Mouse (Mus musculus) embryo, embryonic 10 days (tissue): ENCODE data around the gene Tcp11l2.

ENCODE experiments used
- DNase-seq: peaks from one replicate; pipeline ENCODE4 v3.0.0-alpha.2; 2015; ENCODE audit warnings: low spot score

Tcp11l2 gene

DNA sequence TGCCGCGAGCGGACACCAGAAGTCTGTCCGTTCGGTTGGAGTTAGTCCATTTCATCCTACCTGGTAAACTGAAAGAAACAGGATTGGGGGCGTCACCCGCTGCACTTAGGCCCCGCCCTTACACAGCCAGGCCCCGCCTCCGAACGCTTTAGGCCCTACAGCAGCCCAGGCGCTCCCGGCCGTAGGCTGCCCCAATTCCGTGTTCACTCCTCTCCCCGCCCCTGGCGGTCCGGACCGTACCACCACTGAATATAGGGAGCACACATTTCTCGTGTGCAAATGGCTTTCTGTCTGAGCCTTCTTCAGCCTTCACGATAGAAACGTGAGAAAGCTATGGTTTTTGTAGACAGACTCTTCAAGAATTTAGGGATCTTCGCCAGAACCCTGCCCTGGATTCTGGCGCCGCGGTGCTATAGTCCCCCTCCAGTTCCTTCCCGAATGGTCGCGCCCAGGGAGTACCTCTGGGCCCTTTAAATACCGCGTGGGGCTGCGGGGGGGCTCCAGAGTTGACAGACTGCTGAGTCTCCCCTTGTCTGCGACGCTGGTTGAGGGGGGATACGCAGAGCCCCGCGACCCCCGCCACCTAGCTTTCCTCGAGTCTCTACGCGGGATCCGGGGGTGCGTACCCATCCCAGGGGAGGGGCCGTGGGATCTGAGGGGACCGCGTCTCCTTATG lies at the start of gene Tcp11l2:
Gene Tcp11l2, plus strand, starts transcription at position 232 of the 676 bp plus-strand sequence.
- peak; percentile 97 for DNase-seq

DNA sequence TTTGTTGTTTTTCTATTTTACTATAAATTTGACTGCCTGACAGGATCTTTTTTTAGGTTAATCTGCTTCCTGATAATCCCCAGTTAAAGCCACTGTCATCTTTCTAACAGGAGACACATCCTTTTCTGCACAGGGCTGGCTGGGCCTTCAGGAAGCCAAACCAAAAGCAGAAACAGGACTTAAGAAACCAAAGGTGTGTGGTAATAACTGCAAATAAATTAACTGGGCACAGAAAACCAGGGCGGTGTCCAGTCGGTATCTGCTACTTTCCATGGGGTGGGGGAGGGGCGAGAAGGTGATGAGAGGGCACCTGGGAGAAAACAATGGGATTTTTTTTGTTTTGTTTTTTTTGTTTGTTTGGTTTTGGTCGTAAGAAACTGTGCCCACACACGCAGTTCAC lies 49.4 kb upstream of the Tcp11l2 start:
- DNase-seq: no peak

DNA sequence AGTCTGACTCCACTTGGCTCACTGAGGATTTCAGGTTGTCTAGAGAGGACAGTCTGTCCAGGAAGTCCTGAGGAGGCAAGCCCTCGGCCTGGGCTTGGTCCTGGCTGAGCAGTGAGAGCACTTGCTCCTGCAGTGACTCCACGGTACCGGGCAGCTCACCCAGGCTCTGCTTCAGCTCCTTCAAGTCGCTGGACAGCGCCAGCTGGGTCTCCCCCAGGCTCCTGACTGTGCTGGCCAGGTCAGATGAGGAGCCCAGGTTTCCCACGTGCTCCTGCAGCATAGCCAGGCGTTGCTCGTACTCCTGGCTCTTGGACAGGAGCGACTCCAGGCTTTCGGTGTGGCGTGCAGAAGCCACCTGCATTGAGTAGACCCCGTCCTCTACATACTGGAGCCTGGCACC lies 48.8 kb upstream of the Tcp11l2 start:
- no peak for DNase-seq

DNA sequence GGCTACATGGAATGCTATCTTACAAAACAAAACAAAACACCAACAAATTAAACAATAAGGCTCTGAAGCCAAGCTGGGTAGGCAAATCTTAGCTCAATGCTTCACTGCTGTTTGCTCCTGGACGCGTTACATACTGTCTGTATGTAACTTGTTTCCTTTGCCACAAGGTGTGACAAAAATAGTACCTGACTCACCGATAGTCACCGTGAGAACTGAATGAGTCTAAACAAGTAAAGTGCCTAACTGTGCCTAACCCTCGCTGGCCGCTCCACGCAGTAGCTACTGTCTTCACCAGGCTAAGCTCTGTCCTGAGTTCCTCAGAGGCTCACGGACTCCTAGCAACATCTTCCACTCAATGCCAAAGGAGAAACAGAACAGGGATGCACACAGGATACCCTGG lies 46.0 kb upstream of the Tcp11l2 start:
- DNase-seq: no peak

DNA sequence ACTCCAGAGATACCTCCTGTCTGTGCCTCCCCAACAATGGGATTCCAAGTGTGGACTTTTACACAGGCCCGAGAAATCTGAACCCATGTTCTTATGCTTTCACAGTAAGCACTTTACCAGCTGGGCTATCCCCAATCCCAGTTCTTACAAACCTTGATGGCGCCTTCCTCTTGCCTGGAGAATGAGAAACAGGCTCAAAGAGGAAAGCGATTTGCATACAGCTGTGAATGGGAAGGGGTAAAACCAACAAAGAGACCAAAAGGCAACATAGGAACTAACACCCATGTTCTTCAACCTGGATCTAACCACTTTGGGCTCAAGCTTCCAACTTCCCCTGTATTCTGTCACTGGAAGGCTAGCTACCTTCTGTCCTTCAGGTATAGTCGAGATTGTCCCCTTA lies 44.9 kb upstream of the Tcp11l2 start:
- no peak for DNase-seq

DNA sequence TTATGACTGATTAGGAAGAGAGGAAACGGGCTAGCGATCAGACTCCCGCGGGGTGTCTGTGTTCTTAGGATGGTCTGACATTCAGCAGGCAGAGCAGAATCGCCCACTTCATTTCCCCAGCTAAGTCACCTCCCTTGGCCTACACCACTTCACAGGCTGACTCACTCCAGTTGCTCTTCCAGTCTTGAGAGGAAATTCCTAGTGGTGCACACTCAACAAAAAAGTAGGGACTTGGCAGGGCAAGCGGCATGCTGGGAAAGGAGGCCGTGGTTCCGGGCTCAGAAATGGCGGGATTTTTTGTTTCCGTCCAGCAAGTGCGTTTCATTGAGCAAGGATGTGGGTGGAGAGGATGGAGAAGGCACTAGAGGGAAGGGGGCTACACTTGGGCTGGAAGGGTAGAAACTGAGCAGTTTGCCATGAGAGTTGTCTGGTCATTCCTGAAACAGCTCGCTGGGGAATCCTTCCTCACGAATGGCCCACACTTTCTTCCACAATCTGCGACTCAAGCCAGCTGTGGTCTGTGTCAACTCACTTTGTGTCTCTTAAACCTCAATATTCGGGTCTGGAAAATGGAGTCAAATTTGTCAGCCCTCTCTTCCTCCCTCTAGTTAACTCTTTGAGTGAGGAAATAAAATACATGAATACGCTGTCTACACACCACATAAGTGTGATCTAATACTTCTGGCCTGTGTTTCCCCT lies 44.1 kb upstream of the Tcp11l2 start:
- DNase-seq: no peak

DNA sequence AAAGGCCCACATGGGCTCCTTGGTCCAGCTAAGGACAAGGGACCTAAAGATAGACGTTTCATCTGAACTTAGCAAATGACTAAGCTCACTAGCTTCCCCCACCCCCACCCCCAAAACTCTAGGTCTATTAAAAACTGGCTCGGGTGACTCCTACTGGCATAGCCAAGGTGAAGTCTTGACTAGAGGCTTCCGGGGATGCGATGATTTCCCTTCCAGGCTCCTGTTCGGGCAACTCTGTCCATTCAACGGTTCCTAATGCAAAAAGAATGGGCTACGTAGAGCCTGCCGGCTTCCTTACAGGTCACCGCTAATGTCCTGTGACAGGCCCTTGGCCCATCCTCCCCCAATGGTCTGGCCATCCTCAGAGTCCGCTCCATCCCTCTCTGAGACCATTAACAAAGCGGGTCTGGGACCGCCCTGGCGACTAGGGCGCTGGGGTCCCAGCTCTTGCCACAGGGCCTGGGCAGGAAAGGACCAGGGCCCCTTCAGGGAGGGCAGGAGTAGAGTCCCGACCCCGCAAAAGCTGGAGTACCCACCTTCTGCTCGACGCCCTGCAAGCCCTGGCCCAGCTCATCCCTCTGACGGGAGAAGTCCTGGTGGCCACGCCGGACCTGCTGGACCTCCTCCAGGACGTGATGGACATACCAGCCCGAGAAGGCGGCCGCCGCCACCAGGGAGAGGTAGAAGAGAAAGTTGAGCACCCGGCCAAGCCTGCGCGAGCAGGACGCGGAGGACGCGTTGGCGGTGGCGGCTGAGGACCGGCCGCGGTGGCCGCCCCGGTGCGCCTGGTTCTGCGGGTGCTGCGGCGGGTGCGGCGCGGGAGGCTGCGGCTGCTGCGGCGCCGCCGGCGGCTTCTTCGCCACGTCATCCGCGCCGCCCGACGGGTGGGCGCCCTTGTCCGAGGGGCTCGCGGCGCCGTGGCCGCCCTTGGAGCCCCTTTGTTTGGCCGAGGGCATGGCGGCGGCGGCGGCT lies 43.2 kb upstream of the Tcp11l2 start:
- peak; percentile 80 for DNase-seq

DNA sequence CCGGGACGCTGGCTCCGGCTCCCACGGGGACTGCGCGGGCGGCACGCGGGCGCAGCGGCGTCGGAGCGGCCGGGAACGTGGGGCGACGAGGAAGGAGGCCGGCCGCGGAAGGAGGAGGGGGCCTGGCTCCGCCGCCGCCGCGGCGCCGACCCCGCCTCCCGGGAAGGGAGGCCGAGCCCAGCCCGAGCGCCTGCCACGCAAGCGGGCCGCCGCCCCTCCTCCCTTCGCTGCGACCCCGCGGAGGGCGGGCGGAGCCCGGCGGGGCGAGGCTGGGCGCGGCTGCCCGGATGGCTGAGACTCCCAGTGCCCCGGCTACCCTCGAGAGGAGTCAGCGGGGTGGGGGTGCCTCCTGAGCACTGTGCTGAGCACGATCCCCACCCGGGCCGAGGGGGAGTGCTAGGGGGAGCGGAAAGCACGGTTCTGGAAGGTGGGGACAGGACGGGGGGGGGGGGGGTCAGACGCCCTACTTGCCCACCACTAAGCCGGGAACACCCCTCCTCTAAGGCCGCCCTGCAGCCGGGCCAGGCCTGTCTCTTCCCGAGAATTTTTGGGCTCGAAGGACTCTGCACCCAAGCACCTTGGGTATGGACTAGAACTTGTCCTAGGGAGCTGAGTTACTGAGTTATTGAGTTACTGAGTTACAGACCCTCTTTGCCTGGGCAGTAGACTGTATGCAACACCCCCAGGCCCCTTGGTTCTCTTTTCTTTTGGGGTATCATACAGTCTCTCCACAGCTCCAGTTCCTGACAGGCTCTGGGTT lies 42.3 kb upstream of the Tcp11l2 start, which contains the start of gene Ckap4:
Gene Ckap4, minus strand, starts transcription at position 151 of the 760 bp plus-strand sequence.
- DNase-seq: peak; percentile 84

DNA sequence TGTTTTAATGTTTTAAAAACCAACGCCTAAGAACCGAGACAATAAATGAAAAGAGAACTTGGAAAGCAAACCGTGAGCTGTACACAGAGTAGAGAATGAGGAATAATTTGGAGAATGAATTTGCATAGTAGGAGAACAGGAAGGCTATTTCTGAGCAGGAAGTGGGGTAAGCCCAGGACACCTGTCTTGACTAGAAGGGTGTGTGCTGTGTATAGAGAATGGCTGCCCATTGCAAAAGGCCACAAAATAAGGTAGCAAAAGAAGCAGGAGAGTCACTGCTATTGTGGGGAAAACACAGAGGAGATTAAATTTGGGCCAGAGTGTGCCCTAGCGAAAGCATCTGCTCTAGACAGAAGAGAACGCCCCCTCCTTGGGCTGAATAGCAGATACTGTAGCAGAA lies 41.0 kb upstream of the Tcp11l2 start:
- no peak for DNase-seq

DNA sequence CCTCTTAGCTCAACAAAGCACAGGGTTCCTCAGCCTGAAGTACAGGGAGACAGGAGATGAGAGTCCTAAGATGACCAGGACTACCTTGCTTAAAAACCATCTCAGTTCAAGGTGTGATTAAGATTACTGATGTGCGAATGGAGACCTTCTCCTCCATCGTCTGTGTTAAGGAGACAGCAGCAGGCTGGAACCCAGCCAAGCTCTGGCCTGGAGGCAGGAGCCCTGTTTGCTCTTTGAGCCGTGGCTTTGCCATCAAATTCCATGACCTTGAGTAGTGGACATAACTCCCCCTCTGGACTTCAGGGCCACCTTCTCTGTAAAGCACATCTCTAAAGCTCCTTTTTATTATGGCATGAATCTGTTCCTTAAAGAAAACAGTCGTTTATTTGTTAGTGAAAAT lies 40.6 kb upstream of the Tcp11l2 start:
- no peak for DNase-seq

DNA sequence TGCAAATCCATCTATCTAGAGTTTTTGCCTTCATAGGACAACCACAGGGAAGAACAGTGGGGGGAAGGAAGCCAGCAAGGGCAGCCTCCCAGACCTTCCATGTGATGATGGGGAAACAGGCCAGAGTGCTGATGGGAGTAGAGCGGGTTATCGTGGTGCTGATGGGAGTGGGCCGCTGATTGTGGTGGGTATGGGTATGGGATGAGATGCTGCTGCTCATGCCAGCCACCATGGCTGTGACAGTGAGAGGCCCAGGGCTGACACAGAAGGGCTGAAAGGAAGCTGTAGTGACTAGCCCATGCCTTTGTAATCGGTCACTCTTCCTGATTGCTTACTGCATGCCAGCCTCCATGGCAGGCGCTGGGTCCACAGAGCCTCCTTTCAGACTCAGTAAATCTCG lies 36.8 kb upstream of the Tcp11l2 start:
- DNase-seq: no peak

DNA sequence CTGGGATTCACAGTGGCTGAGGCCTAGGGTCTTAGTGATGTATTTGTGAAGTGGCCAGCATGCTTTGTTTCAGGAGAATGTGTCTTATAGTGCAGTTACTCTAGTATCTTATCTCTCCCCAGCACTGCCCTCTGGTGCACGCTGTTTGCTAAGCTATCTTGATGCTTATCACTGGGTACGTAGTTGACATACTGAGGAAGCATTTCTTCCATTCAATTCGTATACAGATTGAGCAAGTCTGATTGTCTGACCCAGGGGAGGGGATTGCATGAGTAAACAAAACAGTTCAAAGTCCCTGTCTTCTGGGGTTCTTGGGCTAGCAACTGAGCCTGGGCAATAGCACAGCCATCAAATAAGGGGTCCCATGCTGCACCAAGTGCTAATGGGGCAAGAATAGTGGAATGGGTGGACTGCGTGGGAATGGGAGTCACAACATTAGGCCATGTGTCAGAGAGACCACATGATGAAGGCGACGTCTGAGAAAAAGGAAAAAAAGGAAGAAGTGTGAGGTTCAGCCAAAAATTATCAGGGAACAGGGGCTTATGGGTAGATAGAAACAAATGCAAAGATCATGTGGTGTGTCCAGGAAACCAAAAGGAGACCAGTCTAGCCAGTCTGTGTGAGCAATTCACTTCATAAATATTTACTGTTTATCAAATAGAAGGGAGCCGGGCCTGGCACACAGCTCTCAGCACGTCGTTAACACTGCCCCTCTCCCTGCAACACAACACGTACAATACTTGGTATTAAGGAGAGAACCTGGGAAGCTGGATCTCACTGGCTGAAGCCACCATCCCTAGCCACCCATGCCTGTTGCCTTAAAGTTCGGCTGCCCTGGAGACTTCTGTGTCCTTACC lies 33.4 kb upstream of the Tcp11l2 start:
- DNase-seq: no peak

DNA sequence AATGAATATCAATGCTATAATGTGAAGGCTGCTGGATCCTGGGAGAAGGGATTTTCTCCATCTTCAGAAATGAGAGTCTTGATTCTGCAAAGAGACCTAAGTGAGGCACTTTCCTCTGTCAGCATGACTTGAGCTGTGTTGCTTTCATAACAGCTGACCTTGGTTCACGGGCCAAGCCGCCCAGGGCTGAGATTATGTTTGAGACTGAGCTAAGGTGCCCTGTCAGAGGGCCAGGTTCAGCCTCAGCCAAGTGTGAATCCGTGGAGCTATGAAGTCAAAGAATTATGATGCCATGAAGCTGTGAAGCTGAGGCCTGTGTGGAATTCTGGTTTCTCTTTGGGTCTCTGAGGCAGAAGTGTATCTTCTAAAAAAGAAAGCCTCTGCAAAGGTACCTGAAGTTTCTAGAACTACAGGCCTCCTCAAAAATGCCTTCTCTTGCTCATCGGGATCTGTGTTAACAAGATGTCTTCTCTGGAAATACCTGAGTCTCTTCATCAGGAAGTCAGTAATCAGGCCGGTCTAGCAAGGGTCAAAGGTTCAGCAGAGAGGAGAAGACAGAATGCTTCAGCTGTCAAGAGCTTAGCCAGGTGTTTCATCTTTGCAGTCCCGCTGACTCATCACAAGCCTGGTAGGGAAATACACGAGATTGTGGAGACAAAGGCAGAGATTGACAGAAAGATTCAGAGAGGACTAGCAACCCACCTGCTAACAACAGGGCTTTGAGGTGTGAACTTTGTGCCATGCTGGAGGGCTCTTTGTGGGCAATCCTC lies 31.4 kb upstream of the Tcp11l2 start:
- no peak for DNase-seq

DNA sequence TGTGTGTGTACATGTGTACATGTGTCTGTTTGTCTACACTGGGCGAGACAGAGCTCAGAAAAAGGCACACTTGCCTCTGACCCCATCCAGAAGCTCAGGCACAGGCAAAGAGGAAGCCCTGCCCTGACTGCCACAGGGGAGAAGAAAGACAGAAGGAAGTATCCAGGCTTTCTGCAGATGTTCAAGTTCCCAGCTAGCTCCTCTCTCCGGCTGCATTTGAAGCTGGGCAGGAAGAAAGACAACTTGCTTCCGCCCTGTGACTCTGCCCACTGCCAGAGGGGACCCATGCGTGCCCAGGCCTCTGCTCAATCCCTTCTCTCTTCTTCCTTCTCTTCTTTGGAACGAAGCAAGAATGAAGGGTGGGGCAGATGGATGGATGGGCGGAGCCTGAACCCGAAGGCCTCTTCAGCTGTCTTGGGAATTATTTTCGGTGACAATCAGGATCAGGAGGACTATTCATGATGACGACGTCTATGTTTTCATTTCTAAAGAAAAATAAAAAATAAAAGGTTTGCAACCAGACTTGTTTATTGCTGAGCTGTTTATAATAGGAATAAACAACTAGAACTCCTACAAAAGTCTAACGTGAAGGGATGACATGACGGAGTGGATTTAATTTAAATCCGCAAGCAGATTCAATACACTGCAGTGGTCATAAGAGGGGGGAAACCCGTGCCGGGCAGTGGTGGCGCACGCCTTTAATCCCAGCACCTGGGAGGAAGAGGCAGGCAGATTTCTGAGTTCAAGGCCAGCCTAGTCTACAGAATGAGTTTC lies 27.1 kb upstream of the Tcp11l2 start:
- no peak for DNase-seq

DNA sequence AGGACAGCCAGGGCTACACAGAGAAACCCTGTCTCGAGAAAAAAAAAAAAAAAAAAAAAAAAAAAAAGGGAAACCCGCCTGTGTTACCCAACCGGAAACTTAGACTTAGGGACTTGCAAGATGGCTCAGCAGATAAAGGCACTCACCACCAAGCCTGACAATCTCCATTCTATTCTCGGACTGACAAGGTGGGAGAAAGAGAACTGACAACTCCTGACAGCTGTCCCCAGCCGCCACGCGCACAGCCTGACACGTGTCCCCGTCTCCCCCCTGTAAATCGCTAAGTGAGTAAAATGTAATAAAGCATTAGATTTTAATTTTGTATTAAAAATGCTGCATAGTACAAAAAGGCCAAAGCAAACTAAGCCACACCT lies 26.5 kb upstream of the Tcp11l2 start:
- no peak for DNase-seq

DNA sequence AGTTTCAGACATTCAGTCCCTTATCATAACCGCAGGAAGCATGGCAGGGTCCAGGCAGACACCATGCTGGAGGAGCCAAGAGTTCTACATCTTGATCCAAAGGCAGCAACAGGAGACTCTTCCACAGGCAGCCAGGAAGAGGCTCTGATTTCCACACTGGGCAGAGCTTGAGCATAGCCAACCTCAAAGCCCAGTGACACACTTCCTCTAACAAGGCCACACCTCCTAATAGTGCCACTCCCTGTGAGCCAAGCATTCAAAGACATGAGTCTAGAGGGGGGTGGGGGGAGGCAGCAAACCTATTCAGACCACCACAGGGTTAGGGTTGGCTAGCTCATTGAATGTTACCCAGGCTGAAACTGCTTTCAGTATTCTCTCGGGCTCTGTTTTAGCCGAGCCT lies 24.6 kb upstream of the Tcp11l2 start:
- no peak for DNase-seq

DNA sequence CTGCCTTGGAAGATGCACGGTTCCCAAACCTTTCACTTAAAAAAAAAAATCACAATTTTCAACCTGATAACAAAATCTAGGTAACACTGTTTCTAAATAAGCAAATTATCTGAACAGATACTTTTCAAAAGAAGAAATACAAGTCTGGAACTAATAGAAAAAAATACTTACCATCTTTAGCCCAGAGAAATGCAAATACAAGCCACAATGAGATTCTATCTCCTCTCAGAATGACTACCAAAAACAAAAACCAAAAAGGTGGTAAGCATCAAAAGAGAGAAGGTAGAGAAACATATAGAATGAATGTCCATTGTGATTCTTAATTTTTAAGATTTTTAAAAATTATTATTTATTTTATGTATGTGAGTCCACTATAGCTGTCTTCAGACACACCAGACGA lies 23.9 kb upstream of the Tcp11l2 start:
- DNase-seq: no peak

DNA sequence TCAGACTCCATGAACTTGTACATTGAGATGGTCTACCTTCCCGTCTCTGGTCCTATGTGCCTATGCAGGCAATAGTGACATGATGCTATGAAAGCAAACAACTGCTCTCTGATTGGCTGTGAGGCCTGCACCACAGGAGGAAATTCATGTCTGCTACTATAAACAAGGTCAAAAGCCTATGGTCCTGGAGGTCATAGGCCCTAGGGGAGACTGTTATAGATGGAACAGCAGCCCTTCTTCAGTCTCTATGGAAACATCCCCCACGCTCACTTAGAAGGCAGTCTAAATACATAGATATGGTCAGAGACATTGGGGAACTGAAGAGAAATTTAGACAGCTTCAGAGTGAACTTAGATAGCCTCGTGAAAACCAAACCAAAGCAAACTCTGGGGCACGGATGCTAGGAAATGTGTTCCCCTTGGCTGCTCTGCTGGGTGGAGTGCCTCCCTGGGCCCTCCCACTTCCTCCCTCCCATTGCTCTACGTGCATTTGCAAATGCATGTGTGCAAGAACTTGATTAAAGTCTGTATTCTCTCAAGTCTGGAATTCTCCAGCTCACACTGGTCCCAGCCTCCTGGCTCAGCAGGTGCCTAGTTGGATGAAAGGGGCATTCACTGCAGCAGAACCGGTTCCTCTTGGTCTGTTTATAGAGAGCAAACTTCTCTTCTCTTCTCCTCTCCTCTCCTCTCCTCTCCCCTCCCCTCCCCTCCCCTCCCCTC lies 22.0 kb upstream of the Tcp11l2 start:
- no peak for DNase-seq

DNA sequence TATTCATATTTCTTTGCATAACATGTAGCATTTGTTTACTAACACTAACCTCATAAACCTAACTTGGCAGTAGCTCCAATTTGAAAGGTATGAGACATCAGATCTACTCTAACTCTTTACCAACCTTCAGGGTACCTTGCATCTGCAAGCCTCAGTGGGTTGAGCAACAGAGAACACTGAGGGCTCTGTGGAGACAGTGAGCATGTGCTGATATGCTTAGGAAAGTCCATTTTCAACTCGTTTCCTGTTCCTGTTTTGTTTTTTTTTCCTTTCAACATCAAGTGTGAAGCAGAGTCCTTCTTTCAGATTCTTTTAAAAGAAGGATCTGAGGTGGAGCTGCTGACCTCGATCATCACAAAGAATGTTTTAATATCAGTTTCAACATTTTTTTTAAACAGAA lies 20.3 kb upstream of the Tcp11l2 start:
- DNase-seq: no peak
